Mouse (Mus musculus) forebrain, embryonic 15.5 days (tissue): ENCODE measurements around the gene Tnnt3. TPM values are rescaled to one million over a fixed set of nuclear protein-coding genes. Genes with fewer than 3 reads are reported as not detected.
A peak's percentile ranks its signal among the peaks of the same experiment; 100 is the strongest.

Experiments
- ATAC-seq: fragments of 200-750 bp; cut with Nextera tagmentation; replicated peaks from 2 replicates; pipeline ENCODE4 v1.8.0; 2017; ENCODE audit warnings: mild to moderate bottlenecking, moderate TSS enrichment, moderate library complexity
- H3K27ac ChIP-seq: fragments of 300-500 bp; sonication (generic); replicated peaks from 2 replicates; pipeline ENCODE4 v1.5.1; 2015; ENCODE audit warnings: mild to moderate bottlenecking, inconsistent platforms
- H3K27me3 ChIP-seq: fragments of 300-500 bp; sonication (generic); 2 replicates; pipeline ENCODE4 v1.6.1; 2015; ENCODE audit warnings: inconsistent platforms
- H3K36me3 ChIP-seq: fragments of 300-500 bp; sonication (generic); 2 replicates; pipeline ENCODE4 v1.6.1; 2015; ENCODE audit warnings: mild to moderate bottlenecking, inconsistent platforms
- H3K4me1 ChIP-seq: fragments of 300-500 bp; sonication (generic); 2 replicates; pipeline ENCODE4 v1.6.1; 2015; ENCODE audit warnings: inconsistent platforms
- H3K4me2 ChIP-seq: fragments of 300-500 bp; sonication (generic); replicated peaks from 2 replicates; pipeline ENCODE4 v1.6.1; 2015; ENCODE audit warnings: mild to moderate bottlenecking, inconsistent platforms
- H3K4me3 ChIP-seq: fragments of 300-500 bp; sonication (generic); 2 replicates; pipeline ENCODE4 v1.5.1; 2015; ENCODE audit warnings: mild to moderate bottlenecking, inconsistent platforms
- H3K9ac ChIP-seq: fragments of 300-500 bp; sonication (generic); replicated peaks from 2 replicates; pipeline ENCODE4 v1.6.1; 2015; ENCODE audit warnings: mild to moderate bottlenecking, inconsistent platforms
- H3K9me3 ChIP-seq: fragments of 300-500 bp; sonication (generic); 2 replicates; pipeline ENCODE4 v1.6.1; 2016; ENCODE audit warnings: inconsistent platforms
- WGBS: fragments of 180-500 bp; shearing (Covaris S2); methylation state at CpG from one replicate; pipeline ENCODE4 v1.1.7; 2015; ENCODE audit warnings: mixed read lengths; 5-methylcytosine and 5-hydroxymethylcytosine counted together
- polyA plus RNA-seq: library from polyadenylated mRNA; unstranded; fragments of >200 nt; fragmentation: Nextera tagmentation; extraction: Ambion mirVana; gene quantifications from 2 replicates; pipeline ENCODE4 v1.2.1, GENCODE M21; 2015

Tnnt3 gene
- polyA plus RNA-seq, 1 experiment from 2014 or later: 0.98 TPM

DNA sequence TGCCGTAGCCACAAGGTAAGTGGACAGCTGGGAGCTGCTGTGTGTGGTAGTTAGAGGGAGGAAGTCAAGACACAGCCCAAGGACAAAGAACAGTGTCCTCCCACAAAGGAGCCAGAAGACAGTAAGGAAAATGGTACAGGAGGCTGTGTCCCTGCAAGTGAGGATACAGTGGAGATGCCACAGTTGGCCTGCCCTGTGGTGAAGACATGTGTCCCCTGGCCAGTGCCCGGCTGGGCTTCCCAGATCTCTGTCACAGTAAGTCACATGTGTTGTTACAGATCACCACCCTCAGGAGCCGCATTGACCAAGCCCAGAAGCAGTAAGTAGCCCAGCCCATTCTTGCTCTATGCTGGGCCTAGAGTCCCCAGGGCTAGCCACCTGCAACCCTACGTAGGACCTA lies 15.4 kb downstream of the Tnnt3 start:
- H3K4me2 ChIP-seq: no peak overlapping the region
- H3K27ac ChIP-seq: no peak overlapping the region
- no peaks in the 10 kb centered on the region for H3K9me3 ChIP-seq
- peaks cover 14% of the 10 kb centered on the region for H3K4me1 ChIP-seq
- no peak overlapping the region for H3K4me3 ChIP-seq
- ATAC-seq: no peak
- no peak overlapping the region for H3K9ac ChIP-seq
- H3K27me3 ChIP-seq: no peaks in the 10 kb centered on the region
- 89% methylated on average over 4 of the region's 4 CpGs for WGBS
- no peaks in the 10 kb centered on the region for H3K36me3 ChIP-seq

DNA sequence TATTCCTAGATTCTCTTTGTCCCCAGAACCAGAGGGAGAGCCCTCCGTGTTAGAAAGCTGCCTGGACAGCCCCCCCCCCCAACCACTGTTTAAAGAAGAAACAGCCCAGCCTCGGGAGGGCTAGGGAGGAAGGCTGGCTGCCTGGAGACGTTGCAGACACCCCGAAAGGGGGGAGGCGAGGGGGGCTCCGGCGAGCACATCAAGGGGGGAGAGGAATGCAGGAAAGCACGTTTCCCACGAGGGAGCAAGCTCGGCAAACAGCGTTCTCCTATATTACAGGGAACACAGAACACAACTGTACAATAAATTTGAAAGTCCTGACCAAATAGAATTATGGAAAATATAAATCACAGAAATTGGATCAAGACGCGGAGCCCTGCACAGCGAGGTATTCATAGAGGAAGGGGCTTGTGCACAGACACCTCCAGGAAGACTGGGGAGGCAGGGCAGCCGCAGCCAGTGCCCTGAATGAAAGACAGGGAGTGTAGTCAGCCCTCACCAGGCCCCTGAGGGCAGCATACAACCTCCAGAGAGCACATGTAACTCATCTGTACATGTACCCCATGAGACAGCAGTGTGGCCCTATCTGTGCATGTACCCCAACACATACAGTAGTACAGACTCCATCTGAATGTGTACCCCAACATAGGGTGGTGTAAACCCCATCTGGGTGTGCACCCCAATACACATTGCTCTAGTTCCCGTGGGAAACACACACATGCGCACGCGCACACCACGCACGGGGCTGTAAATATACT lies 17.8 kb downstream of the Tnnt3 start:
- H3K9me3 ChIP-seq: no peaks in the 10 kb centered on the region
- H3K4me1 ChIP-seq: 0 out of 2 replicates have a peak, but pooled peaks cover 4% of the 10 kb centered on the region
- WGBS: 53% methylated on average over 21 of the region's 21 CpGs
- ATAC-seq: no peak
- no peak overlapping the region for H3K4me3 ChIP-seq
- no peak overlapping the region for H3K4me2 ChIP-seq
- H3K27ac ChIP-seq: no peak overlapping the region
- no peak overlapping the region for H3K9ac ChIP-seq
- no peaks in the 10 kb centered on the region for H3K36me3 ChIP-seq
- no peaks in the 10 kb centered on the region for H3K27me3 ChIP-seq

DNA sequence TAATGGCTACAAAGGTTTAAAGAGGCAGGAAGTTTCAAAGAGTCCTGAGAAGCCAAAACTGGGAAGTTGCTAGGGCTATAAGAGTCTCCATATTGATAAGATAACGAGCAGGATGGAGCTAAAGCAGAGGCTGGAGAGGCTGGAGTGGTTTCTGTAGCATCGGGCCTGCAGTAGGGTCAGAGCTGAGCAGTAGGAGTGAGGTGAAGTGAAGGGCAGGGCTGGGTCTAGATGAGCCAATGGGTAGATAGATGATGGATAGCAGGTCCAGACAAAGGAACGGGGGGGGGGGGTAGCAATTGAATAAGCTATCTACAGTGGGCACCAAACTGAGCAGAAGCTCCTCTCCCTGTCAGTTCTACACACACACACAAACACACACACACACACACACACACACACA lies 18.9 kb downstream of the Tnnt3 start:
- ATAC-seq: no peak
- Histone ChIP-seq H3K27ac (no peak overlapping the region), H3K4me1 (0 out of 2 replicates have a peak, but pooled peaks cover 4% of the 10 kb centered on the region), H3K36me3 (no peaks in the 10 kb centered on the region), H3K4me3 (no peak overlapping the region), H3K9me3 (no peaks in the 10 kb centered on the region), H3K4me2 (no peak overlapping the region), H3K27me3 (no peaks in the 10 kb centered on the region), H3K9ac (no peak overlapping the region)
- 84% methylated on average over 3 of the region's 3 CpGs for WGBS

DNA sequence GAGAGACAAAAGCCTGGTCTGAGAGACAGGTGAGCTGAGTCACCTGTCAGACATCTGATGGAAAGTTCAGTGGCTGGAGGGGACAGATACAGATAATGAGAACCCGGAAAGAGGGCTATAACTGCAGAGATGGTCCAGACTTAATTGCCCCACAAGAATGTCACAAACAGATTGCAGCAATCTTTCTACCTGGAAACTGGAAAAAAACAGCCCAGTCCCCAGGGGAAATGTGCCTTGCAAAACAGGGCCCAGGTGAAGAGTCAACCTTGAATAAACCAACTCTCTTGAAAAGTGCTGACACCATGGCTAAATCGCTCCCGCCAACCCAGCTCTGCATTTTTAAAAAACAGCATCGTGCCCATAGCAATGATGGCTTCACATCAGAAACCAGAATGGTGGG lies 21.7 kb downstream of the Tnnt3 start:
- Histone ChIP-seq H3K4me1 (0 out of 2 replicates have a peak, but pooled peaks cover 4% of the 10 kb centered on the region), H3K27me3 (no peaks in the 10 kb centered on the region), H3K9ac (no peak overlapping the region), H3K27ac (no peak overlapping the region), H3K4me2 (no peak overlapping the region), H3K9me3 (no peaks in the 10 kb centered on the region), H3K36me3 (no peaks in the 10 kb centered on the region), H3K4me3 (no peak overlapping the region)
- ATAC-seq: no peak
- WGBS: 95% methylated on average over 4 of the region's 4 CpGs

DNA sequence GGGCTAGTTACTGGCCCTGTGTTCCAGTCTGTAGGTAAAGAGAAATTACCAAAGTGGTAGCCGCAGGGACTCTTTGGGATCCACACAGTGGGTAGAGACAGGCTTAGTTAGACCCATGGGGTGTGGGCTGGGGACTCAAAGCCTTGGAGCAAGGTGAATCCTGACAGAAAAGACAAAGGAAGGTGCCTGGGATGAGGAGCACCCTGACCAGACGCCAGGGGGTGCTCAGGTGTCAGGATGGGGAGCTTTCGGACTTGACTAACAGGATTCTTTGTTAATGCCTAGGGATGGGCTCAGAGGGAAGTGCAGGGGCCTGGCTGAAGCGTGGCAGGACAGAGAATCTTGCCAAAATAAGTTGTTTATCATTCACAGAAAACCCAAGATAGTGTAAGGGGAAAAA lies 23.7 kb downstream of the Tnnt3 start:
- H3K27ac ChIP-seq: no peak overlapping the region
- no peaks in the 10 kb centered on the region for H3K9me3 ChIP-seq
- H3K9ac ChIP-seq: no peak overlapping the region
- H3K36me3 ChIP-seq: no peaks in the 10 kb centered on the region
- no peak overlapping the region for H3K4me3 ChIP-seq
- H3K27me3 ChIP-seq: no peaks in the 10 kb centered on the region
- ATAC-seq: no peak
- no peaks in the 10 kb centered on the region for H3K4me1 ChIP-seq
- WGBS: 31% methylated on average over 4 of the region's 4 CpGs
- H3K4me2 ChIP-seq: no peak overlapping the region

DNA sequence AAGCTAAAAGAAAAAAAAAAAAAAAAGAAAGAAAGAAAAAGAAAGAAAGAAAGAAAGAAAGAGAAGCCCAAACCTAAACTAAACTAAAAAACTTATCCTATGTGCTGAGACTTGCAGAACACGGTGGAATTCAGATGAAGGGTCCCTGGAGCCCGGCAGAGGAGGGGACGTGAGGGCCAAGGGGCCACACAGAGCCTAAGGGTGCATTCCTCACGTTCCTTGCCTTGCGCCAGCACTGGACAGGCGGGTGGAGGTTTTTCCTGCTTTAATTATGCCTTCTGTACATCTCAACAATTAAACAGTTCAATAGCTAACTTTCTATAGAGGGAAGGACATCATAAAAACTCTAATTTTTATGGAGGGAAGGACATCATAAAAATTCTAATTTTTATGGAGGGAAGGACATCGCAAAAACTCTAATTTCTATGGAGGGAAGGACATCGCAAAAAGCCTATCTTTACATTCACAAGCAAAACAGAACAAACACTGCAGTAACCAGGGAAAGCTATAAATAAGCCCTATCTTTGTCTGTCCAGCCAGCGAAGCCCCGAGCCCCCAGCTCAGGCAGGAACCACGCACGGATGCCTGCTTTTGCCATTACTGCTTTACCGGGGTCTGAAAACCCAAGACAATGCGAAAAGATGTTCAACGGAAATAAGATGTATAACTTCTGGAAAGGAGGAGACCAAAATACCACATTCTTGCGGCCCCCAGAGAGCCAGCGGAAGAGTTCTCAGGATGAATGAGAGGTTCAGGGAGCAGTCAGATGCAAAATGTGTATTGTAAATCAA lies 24.8 kb downstream of the Tnnt3 start:
- no peak overlapping the region for H3K27ac ChIP-seq
- ATAC-seq: no peak
- no peak overlapping the region for H3K4me2 ChIP-seq
- no peak overlapping the region for H3K9ac ChIP-seq
- H3K36me3 ChIP-seq: no peaks in the 10 kb centered on the region
- H3K9me3 ChIP-seq: no peaks in the 10 kb centered on the region
- WGBS: 60% methylated on average over 17 of the region's 17 CpGs
- H3K4me3 ChIP-seq: no peak overlapping the region
- H3K27me3 ChIP-seq: no peaks in the 10 kb centered on the region
- no peaks in the 10 kb centered on the region for H3K4me1 ChIP-seq

DNA sequence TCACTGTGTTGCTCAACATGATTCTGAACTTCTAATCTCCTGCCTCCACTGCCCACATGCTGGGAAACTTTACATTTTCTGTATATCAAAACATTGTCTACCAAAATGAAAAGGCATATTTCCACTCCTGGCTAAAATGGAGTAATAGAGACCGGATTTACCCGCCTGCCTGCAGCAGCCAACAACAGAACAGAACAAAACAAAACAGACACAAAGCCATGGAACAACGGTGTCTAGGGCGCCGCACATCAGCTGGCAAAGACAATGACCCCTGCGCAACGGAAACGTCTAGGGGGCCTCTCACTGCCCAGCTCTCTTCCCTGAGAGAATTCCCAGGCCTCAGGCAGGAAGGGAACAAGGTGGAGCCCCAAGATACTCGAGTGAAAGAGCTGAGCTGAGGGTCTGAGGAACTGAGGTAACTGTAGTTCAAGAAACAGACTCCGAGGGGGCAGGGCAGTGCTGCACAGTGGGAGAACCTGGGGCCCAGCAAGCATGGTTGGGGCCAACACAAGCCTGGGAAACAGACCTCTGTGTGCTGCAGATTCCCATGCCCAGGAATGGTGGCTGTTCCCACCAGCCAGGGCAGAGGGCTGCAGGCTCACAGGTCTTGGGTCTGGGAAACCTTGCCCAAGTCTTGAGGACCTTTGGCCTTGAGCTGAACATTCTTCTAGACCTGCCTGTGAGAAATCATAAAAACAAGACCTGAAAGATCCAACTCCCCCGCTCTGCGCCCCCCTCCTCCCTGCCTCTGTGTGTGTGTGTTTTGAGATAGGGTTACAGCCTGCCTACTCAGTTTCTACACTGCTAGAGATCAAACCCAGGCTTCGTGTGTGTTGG lies 26.9 kb downstream of the Tnnt3 start:
- Histone ChIP-seq H3K9me3 (no peaks in the 10 kb centered on the region), H3K9ac (no peak overlapping the region), H3K4me2 (no peak overlapping the region), H3K27me3 (no peaks in the 10 kb centered on the region), H3K4me1 (no peaks in the 10 kb centered on the region), H3K27ac (no peak overlapping the region), H3K36me3 (no peaks in the 10 kb centered on the region), H3K4me3 (no peak overlapping the region)
- no peak for ATAC-seq
- 24% methylated on average over 13 of the region's 13 CpGs for WGBS

DNA sequence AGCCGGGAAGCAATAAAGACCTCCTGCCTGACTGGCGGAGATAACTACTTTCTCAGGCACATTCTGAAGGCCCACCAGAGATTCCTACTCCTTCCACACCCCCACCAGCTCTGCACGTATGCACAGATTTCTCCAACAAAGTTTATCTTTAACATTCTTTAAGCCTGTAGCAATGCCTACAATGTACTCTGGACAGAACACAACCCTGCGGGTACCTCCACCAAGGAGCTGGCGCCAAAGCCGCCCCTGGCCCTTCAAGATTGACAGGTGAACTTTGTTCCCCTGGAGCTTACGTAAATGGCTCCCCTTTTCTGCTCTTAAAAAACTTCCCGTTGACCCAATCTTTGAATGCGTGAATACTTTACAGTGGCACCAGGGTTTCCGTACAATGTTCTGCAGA lies 30.7 kb downstream of the Tnnt3 start:
- 64% methylated on average over 10 of the region's 10 CpGs for WGBS
- H3K36me3 ChIP-seq: no peaks in the 10 kb centered on the region
- ATAC-seq: no peak
- H3K27ac ChIP-seq: no peak overlapping the region
- peaks cover 14% of the 10 kb centered on the region for H3K4me1 ChIP-seq
- H3K9me3 ChIP-seq: no peaks in the 10 kb centered on the region
- H3K27me3 ChIP-seq: no peaks in the 10 kb centered on the region
- no peak overlapping the region for H3K4me2 ChIP-seq
- H3K9ac ChIP-seq: no peak overlapping the region
- no peak overlapping the region for H3K4me3 ChIP-seq

DNA sequence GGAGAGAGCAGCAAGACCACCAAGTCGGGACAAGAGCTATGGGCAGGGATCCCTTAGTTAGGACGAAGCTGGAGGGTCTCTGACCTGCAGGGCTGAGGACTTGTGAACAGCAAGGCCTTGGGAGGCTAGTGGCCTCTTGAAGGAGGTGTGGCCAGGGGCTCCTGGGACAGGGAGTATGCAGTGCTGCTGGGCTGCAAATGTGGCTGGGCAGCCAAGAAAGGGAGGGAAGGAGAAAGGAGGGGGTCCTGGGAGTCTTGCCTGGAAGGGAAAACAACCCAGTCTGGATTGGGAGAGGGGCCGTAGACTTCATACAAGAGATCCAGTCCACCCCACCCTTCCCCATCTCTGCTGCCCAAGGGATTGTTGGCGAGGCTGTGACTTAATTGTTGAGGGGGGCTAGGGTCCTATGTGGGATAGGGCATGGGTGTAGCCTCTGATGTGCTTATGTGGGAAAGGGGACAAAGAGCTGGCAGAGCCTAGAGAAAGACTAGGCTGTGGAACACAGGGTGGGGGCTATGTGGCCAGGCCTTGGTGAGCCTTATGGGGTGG lies 33.4 kb downstream of the Tnnt3 start:
- H3K27me3 ChIP-seq: no peaks in the 10 kb centered on the region
- no peaks in the 10 kb centered on the region for H3K9me3 ChIP-seq
- WGBS: 92% methylated on average over 4 of the region's 4 CpGs
- H3K36me3 ChIP-seq: no peaks in the 10 kb centered on the region; the same call in 1 of the 2 replicates
- ATAC-seq: peak; percentile 23; the same call in 1 of the 2 replicates
- peaks cover 14% of the 10 kb centered on the region for H3K4me1 ChIP-seq
- no peak overlapping the region for H3K27ac ChIP-seq
- H3K4me3 ChIP-seq: 0 out of 2 replicates have a peak overlapping the region, but pooled peaks have one; percentile 87
- H3K9ac ChIP-seq: peak overlapping the region; percentile 73; the same call in 1 of the 2 replicates
- H3K4me2 ChIP-seq: peak overlapping the region; percentile 73; the same call in 1 of the 2 replicates

DNA sequence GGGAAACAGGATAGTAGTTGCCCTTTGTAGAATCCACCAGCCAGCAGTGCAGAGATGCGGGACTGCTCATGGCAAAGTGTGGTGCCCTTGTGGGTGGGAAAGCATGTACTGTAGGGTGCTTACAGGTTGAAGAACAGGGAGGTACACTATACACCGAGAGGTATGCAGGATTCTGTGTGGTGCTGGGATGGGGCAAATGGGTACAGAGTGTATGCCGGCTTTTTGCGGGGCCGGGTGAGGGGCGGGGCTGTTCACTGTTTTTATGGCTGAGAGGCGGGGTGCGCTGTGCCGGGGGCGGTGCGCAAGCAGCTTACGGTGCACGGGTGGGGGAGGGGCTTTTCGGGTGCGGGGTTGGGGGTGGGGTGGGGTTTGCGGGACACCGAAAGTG lies 34.0 kb downstream of the Tnnt3 start, which contains the start of gene Mrpl23:
Mrpl23 (plus strand) TSS at position 16 of the 388 bp plus-strand sequence.
- peak within 1 kb of the TSS; percentile 76 for H3K27ac ChIP-seq
- peak; percentile 79 for ATAC-seq
- H3K4me2 ChIP-seq: peak within 1 kb of the TSS; percentile 73
- H3K4me1 ChIP-seq: peaks cover 14% of the 10 kb centered on the region
- no peaks in the 10 kb centered on the region for H3K27me3 ChIP-seq
- H3K9ac ChIP-seq: peak within 1 kb of the TSS; percentile 73
- peak within 1 kb of the TSS; percentile 87 for H3K4me3 ChIP-seq
- no peaks in the 10 kb centered on the region; the same call in 1 of the 2 replicates for H3K36me3 ChIP-seq
- 3% methylated on average over 17 of the region's 17 CpGs for WGBS
- H3K9me3 ChIP-seq: no peaks in the 10 kb centered on the region

DNA sequence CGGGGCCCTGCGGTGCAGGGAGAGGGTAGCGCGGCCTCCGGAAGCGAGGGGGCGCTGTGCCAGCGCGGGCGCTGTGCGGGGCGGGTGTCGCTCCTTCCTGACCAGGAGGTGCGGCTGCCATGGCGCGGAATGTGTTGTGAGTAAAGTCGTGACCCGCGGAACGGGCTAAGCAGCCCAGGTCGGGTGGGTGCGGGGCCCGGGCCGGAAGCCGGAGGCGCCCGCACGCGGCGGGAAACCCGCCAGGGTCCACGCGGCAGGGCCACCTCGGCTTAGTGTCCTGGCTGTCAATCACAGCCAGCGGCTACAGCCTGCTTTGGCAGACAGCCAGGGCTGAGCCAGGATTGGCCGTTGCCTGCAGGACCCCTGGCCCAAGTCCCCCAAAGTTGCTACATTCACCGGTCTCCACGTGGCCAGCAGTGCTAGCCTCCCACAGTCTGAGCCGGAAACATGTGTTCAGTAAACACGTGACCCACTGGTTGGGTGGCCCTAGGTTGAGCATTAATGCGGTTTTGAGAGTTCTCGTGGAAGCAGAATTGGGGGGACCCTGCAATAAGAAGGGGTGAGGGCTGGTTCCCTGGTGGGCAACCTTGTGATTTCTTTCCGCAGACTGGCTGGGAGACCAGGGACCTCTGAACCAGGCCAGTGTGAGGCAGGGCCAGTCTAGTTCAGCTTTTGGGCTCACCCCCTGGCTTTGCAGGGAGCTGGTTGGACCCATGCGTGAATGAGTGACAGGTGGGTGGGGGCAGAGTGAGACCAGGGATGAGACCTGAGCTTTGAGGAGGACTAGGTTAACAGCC lies 34.6 kb downstream of the Tnnt3 start:
- Histone ChIP-seq H3K27me3 (no peaks in the 10 kb centered on the region), H3K27ac (peak overlapping the region; percentile 76), H3K4me1 (peaks cover 17% of the 10 kb centered on the region), H3K9me3 (no peaks in the 10 kb centered on the region), H3K36me3 (no peaks in the 10 kb centered on the region; the same call in 1 of the 2 replicates), H3K9ac (peak overlapping the region; percentile 73), H3K4me3 (peak overlapping the region; percentile 87), H3K4me2 (peak overlapping the region; percentile 73)
- WGBS: 1% methylated on average over 44 of the region's 44 CpGs
- ATAC-seq: peak; percentile 90
